Mouse (Mus musculus): Measurements from ENCODE around the gene 2610528A11Rik. TPM values are rescaled to one million over a fixed set of nuclear protein-coding genes. Genes with fewer than 3 reads are reported as not detected.

The 2610528A11Rik gene
- polyA plus RNA-seq, 1 experiment from 2014 or later: 0.21 TPM

DNA sequence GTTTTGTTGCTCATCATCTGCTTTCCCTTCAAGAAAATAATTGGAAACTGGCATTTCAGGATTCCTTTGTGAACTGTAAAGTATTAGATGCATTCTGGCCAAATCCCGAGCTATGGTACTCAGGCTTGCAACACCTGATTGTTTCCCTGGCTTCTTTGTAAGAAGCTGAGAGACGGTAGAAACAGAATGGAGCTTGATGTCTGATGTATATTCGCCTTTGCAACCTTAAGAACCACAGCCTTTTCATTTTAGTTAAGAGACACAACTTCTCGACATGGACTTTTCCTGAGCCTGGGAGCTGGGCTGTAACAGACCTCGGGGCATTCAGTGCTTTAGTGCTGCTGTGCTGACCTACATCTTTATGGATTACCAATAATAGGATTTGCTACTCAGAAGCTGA, 46.2 kb downstream of the 2610528A11Rik start, which contains the start of gene Lrit2:
Gene Lrit2, plus strand, starts transcription at position 301 of the 400 bp plus-strand sequence.
- DNase-seq (ENCODE audit: extremely low spot score, low spot score): no peak
- Histone ChIP-seq H3K27ac (no peak within 1 kb of the TSS), H3K4me1 (no peaks in the 10 kb centered on the region), H3K4me3 (no peak within 1 kb of the TSS), H3K9me3 (no peaks in the 10 kb centered on the region), H3K36me3 (replicated peaks) (no peaks in the 10 kb centered on the region), H3K27me3 (ENCODE audit: poor library complexity, severe bottlenecking) (no peaks in the 10 kb centered on the region)
- WGBS: 81% methylated on average over 5 of the region's 5 CpGs

DNA sequence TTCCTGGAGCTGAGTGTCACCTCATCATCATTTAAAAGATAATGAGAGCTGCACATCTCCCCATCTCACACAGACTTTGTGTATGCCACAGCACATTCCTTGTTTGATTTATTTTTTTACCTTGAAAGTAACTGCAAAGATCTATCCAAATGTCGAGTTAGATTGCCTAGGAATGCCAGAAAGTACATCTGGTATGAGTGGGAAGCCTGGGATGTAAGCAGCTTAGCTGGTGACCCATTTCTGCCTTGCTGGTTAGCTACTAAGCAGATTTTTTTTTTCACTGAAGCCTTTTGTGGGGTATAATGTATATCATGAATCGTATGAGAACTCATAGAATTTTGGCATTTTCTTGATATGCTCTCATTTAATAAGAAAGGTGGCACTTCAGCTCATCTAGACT, 47.2 kb downstream of the 2610528A11Rik start:
- DNase-seq (ENCODE audit: extremely low spot score, low spot score): no peak
- no peaks in the 10 kb centered on the region for H3K9me3 ChIP-seq
- no peak overlapping the region for H3K4me3 ChIP-seq
- no peak overlapping the region for H3K27ac ChIP-seq
- no peaks in the 10 kb centered on the region for H3K36me3 ChIP-seq (replicated peaks)
- WGBS: 71% methylated on average over 2 of the region's 2 CpGs
- H3K27me3 ChIP-seq (ENCODE audit: poor library complexity, severe bottlenecking): no peaks in the 10 kb centered on the region
- H3K4me1 ChIP-seq: no peaks in the 10 kb centered on the region

DNA sequence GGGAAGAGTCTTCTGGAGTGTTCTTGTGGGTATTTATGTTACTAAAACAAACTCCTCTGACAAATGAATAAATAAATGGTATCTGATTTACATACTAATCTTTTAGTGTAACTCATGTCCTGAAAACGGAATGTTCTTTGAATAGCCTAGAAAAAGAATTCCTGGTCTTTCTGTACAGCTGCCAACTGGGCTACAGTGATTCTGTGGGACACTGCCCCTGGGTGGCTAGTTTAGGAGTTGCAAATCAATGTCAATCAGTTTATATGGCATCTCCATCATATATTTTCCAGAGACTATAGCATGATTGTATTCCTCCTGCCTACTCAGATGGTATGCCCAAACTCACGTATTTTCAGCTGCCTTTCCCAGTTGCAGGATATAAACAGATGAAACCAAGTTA, 49.0 kb downstream of the 2610528A11Rik start:
- H3K9me3 ChIP-seq: no peaks in the 10 kb centered on the region
- H3K36me3 ChIP-seq (replicated peaks): no peaks in the 10 kb centered on the region
- H3K27ac ChIP-seq: no peak overlapping the region
- H3K4me3 ChIP-seq: no peak overlapping the region
- H3K27me3 ChIP-seq (ENCODE audit: poor library complexity, severe bottlenecking): no peaks in the 10 kb centered on the region
- H3K4me1 ChIP-seq: no peaks in the 10 kb centered on the region
- DNase-seq (ENCODE audit: extremely low spot score, low spot score): no peak
- 58% methylated on average over 2 of the region's 2 CpGs for WGBS

Other genes with a start within 250 kb of the 2610528A11Rik start
- 21.5 and 22.2 TPM in 2 replicates for gene Ccser2, start 145.2 kb downstream of the 2610528A11Rik start, polyA plus RNA-seq (2016; fragmentation: Nextera tagmentation; extraction: Ambion mirVana)
- not detected in 2 replicates for gene Rgr, start 65.1 kb downstream of the 2610528A11Rik start, polyA plus RNA-seq (2016; fragmentation: Nextera tagmentation; extraction: Ambion mirVana)
- not detected in 2 replicates for gene Lrit1, start 59.2 kb downstream of the 2610528A11Rik start, polyA plus RNA-seq (2016; fragmentation: Nextera tagmentation; extraction: Ambion mirVana)
- not detected in 2 replicates for gene Lrit2, start 46.1 kb downstream of the 2610528A11Rik start, polyA plus RNA-seq (2016; fragmentation: Nextera tagmentation; extraction: Ambion mirVana)
- gene Cdhr1, start 15.7 kb downstream of the 2610528A11Rik start, polyA plus RNA-seq (2016; fragmentation: Nextera tagmentation; extraction: Ambion mirVana): 0.34 and 1.1 TPM in 2 replicates
- gene Ghitm, start 21.2 kb upstream of the 2610528A11Rik start, polyA plus RNA-seq (2016; fragmentation: Nextera tagmentation; extraction: Ambion mirVana): 206 and 215 TPM in 2 replicates